Mouse (Mus musculus): ENCODE measurements around the gene Trip13.

GRCm38 (mm10) chr13:73887415-73887874 lies 50.1 kb downstream of the Trip13 start:
- TF ChIP-seq CTCF (IDR thresholded peaks at IDR 0.05; ENCODE audit: insufficient read depth, low read length) (no peak), POLR2A (IDR thresholded peaks at IDR 0.05; ENCODE audit: borderline replicate concordance, extremely low read depth, low read depth, low read length) (no peak)

All from lung, adult 2 months (tissue).